Mouse (Mus musculus): Measurements from ENCODE around the gene Gucy1a1. TPM values are rescaled to one million over a fixed set of nuclear protein-coding genes. Genes with fewer than 3 reads are reported as not detected.

The Gucy1a1 gene
- polyA plus RNA-seq, 1 experiment from 2014 or later: 77.9 TPM

DNA sequence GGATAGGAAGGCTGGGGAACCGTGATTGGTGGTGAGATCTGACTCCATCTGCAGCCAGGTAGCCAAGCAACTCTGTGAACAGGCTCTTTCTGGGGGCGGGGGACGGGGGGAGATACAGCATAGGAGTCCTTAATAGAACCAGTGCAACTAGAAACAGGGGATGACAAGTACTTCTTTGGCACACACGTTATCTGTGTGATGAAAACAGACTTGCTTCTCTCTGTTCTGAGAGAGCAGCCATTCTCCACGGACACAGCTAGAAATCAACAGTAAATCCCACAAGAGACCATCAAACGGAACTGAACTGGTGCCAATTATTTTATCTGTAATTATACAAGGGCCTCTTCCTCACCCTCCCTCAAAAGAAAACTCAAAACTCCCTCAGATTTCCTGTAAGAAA lies 41.4 kb downstream of the Gucy1a1 start:
- WGBS: 59% methylated on average over 6 of the region's 6 CpGs
- Histone ChIP-seq H3K27me3 (ENCODE audit: insufficient read depth, low read length) (no peaks in the 10 kb centered on the region), H3K4me1 (ENCODE audit: insufficient read depth, low read length) (0 out of 2 replicates have a peak, but pooled peaks cover 2% of the 10 kb centered on the region), H3K36me3 (ENCODE audit: insufficient read depth, low read length) (0 out of 2 replicates have a peak, but pooled peaks cover 12% of the 10 kb centered on the region), H3K9me3 (ENCODE audit: low read length) (no peaks in the 10 kb centered on the region), H3K4me3 (ENCODE audit: low read length) (no peak overlapping the region), H3K9ac (replicated peaks; ENCODE audit: low read length) (no peak overlapping the region), H3K27ac (ENCODE audit: low read length) (no peak overlapping the region), H3K4me2 (replicated peaks; ENCODE audit: low read depth, low read length) (no peak overlapping the region)
- no peak for ATAC-seq (ENCODE audit: low FRiP score, low TSS enrichment)

DNA sequence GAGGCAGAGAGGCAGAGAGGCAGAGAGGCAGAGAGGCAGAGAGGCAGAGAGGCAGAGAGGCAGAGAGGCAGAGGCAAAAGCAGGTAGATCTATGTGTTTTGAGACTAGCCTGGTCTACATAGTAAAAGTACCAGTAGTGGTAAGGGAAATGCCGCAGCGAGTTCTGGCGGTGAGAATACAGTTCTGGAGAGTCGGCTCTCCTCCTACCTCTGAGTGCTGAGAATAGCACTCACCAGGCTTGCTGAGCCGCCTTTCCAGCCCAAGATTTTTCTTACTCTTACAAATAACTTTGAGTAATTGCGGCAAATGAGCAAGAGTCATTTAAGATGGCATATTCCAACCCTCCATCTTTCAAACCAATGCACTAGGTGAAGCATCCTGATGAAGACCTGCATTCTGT lies 46.5 kb downstream of the Gucy1a1 start:
- no peak for ATAC-seq (ENCODE audit: low FRiP score, low TSS enrichment)
- Histone ChIP-seq H3K9me3 (ENCODE audit: low read length) (no peaks in the 10 kb centered on the region), H3K4me2 (replicated peaks; ENCODE audit: low read depth, low read length) (no peak overlapping the region), H3K9ac (replicated peaks; ENCODE audit: low read length) (no peak overlapping the region), H3K27me3 (ENCODE audit: insufficient read depth, low read length) (no peaks in the 10 kb centered on the region), H3K36me3 (ENCODE audit: insufficient read depth, low read length) (0 out of 2 replicates have a peak, but pooled peaks cover 6% of the 10 kb centered on the region), H3K4me1 (ENCODE audit: insufficient read depth, low read length) (no peaks in the 10 kb centered on the region), H3K4me3 (ENCODE audit: low read length) (no peak overlapping the region), H3K27ac (ENCODE audit: low read length) (no peak overlapping the region)
- 86% methylated on average over 6 of the region's 6 CpGs for WGBS

DNA sequence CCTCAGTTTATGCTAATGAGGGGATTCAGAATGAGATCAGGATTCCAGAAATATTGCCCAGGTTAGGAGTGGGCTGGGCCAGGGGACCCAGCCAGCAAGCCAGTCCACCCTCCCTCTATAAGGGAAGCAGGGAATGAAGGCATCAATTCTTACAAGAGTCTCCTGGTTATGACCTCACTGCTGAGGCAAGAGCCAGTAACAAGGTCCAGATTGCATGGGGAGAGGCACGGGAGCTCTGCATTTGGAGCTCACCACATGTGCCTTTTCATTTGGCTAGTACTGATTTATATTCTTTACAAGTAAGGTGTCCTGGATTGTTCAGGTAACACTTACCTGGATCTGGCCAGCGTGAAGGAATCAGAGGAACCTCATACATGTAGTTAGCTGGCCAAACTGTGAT lies 48.8 kb downstream of the Gucy1a1 start:
- H3K4me2 ChIP-seq (replicated peaks; ENCODE audit: low read depth, low read length): no peak overlapping the region
- H3K36me3 ChIP-seq (ENCODE audit: insufficient read depth, low read length): 0 out of 2 replicates have a peak, but pooled peaks cover 6% of the 10 kb centered on the region
- H3K4me3 ChIP-seq (ENCODE audit: low read length): no peak overlapping the region
- H3K4me1 ChIP-seq (ENCODE audit: insufficient read depth, low read length): no peaks in the 10 kb centered on the region
- no peak overlapping the region for H3K9ac ChIP-seq (replicated peaks; ENCODE audit: low read length)
- no peak for ATAC-seq (ENCODE audit: low FRiP score, low TSS enrichment)
- H3K27me3 ChIP-seq (ENCODE audit: insufficient read depth, low read length): no peaks in the 10 kb centered on the region
- H3K27ac ChIP-seq (ENCODE audit: low read length): no peak overlapping the region
- WGBS: 87% methylated on average over 2 of the region's 2 CpGs
- H3K9me3 ChIP-seq (ENCODE audit: low read length): no peaks in the 10 kb centered on the region

DNA sequence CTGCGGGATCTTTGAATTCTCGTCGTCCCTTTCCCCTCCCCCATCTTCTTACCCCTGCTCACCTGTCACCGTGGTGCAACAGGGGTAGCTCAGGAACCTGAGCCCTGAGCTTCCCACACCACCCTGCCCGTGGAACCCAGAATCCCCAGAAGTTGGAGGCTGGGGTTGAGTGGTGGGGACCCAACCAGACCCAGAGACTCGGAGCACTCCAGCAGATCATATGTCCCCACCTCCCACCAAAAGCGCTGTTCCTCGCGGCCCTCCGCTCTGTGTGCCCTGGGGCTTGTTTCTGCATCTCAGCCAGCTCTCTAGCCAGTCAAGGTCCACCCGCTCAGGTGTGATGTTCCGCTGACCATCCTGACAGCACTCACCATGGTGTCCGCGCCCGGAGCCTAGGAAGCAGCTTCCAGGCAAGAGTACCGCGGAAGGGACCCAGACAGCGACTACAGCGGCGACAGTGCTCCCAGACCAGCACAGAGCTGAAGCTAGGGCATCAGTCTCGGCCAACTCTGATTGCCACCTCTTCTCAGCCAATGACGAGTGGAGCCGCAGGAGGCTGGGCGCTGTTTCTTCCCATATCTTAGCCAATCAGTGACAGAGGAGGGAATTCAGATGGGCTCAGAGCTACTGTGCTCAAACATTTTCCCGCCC lies 71.3 kb downstream of the Gucy1a1 start, which contains the start of gene Gucy1b1:
Gucy1b1 (minus strand) TSS at position 489 of the 651 bp plus-strand sequence.
- ATAC-seq (ENCODE audit: low FRiP score, low TSS enrichment): peak; percentile 97
- 2% methylated on average over 25 of the region's 25 CpGs for WGBS

DNA sequence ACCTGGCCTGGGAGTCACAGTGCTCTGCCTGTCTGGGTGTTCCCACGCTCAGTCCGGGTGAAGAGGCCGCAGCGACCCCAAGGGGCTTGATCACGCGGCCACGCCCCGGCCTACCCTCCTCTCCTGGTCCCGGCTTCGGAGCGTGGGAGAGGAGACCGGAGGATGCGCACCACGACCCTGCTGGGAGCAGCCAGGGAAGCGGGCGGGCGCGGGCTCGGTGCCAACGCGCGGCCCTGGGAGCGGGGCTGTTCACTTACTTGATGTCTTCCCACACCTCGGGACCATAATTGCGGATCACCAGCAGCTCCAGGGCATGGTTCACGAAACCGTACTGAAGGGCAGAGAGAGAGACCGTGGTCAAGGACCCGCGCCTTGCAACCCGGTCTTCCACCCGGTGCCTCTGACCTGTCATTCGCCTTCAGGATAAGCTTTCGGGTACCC lies 71.8 kb downstream of the Gucy1a1 start:
- under 1% methylated on average over 34 of the region's 34 CpGs for whole genome bisulfite sequencing
- peak; percentile 83 for ATAC-seq (ENCODE audit: low FRiP score, low TSS enrichment)
- Histone ChIP-seq H3K27me3 (ENCODE audit: insufficient read depth, low read length) (no peaks in the 10 kb centered on the region), H3K36me3 (ENCODE audit: insufficient read depth, low read length) (no peaks in the 10 kb centered on the region), H3K27ac (ENCODE audit: low read length) (peak overlapping the region; percentile 79), H3K4me3 (ENCODE audit: low read length) (peak overlapping the region; percentile 64), H3K9me3 (ENCODE audit: low read length) (no peaks in the 10 kb centered on the region), H3K9ac (replicated peaks; ENCODE audit: low read length) (peak overlapping the region; percentile 71), H3K4me1 (ENCODE audit: insufficient read depth, low read length) (peaks cover 3% of the 10 kb centered on the region; the same call in 1 of the 2 replicates), H3K4me2 (replicated peaks; ENCODE audit: low read depth, low read length) (peak overlapping the region; percentile 92)

More for the DNA sequence above, 71.3 kb downstream of the Gucy1a1 start, which contains the start of gene Gucy1b1:
- peak within 1 kb of the TSS; percentile 92 for H3K4me2 ChIP-seq (replicated peaks; ENCODE audit: low read depth, low read length)
- H3K27me3 ChIP-seq (ENCODE audit: insufficient read depth, low read length): no peaks in the 10 kb centered on the region
- no peaks in the 10 kb centered on the region for H3K9me3 ChIP-seq (ENCODE audit: low read length)
- peak within 1 kb of the TSS; percentile 79 for H3K27ac ChIP-seq (ENCODE audit: low read length)
- peak within 1 kb of the TSS; percentile 71 for H3K9ac ChIP-seq (replicated peaks; ENCODE audit: low read length)
- H3K36me3 ChIP-seq (ENCODE audit: insufficient read depth, low read length): no peaks in the 10 kb centered on the region
- peaks cover 3% of the 10 kb centered on the region; the same call in 1 of the 2 replicates for H3K4me1 ChIP-seq (ENCODE audit: insufficient read depth, low read length)
- H3K4me3 ChIP-seq (ENCODE audit: low read length): peak within 1 kb of the TSS; percentile 64

DNA sequence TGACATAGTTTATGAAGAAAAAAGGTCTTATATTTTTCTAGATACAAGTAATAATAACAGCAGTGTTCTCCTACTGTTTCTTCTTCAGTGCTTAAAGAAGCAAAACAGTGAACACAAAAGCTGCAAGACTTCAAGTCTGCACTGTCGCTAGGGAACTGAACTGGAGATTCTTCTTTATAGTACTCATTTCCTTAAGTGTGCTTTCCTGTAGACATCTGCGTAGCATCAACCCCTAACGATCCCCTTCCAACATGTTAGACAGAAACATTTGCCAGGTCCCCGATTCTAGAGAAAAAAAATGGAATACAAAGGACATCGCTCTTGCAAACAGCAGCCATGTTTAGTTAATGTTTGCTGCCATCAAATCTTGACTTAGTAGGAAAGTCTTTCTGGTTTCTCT lies 77.8 kb downstream of the Gucy1a1 start:
- H3K9ac ChIP-seq (replicated peaks; ENCODE audit: low read length): no peak overlapping the region
- H3K4me1 ChIP-seq (ENCODE audit: insufficient read depth, low read length): peaks cover 8% of the 10 kb centered on the region; the same call in 1 of the 2 replicates
- H3K4me2 ChIP-seq (replicated peaks; ENCODE audit: low read depth, low read length): no peak overlapping the region
- no peaks in the 10 kb centered on the region for H3K9me3 ChIP-seq (ENCODE audit: low read length)
- no peaks in the 10 kb centered on the region for H3K36me3 ChIP-seq (ENCODE audit: insufficient read depth, low read length)
- no peak for ATAC-seq (ENCODE audit: low FRiP score, low TSS enrichment)
- H3K27me3 ChIP-seq (ENCODE audit: insufficient read depth, low read length): no peaks in the 10 kb centered on the region
- H3K4me3 ChIP-seq (ENCODE audit: low read length): no peak overlapping the region
- no peak overlapping the region for H3K27ac ChIP-seq (ENCODE audit: low read length)
- 73% methylated on average over 5 of the region's 5 CpGs for WGBS

DNA sequence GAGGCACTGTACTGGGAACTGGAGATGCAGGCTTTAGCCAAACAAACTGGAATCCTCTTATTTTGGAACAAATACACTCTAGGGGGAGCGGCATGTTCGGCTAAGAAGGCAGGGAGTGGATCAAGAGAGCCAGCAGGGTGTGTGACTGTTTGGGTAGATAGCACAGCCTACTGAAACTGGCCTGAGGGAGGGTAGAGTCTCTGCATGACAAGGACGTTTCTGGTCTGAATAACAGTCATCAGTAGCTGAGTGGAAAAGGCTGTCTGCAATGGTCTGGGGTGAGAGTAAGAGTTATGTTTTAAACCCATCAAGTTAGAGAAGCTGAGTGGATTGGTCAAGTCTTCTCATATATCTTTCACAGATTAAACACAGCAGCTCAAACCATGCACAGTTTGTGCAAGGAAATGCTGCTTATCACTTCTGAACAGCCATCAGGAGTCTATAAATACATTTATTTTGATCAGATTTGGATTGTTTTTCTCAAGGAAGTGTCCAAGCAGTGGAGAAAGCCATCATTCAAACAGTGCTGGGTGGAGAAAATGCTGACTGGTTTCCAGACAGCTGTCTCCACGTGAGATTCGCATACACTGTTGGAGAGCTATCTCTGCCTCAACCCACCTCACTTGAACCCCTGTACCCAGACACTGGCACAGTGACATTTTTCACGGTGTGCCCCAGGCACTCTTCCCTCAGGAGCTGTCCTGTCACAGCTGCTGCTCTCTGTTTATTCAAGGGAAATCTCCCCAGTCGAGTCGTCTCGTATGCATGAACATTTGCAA lies 84.0 kb downstream of the Gucy1a1 start:
- Histone ChIP-seq H3K4me3 (ENCODE audit: low read length) (no peak overlapping the region), H3K36me3 (ENCODE audit: insufficient read depth, low read length) (no peaks in the 10 kb centered on the region), H3K9ac (replicated peaks; ENCODE audit: low read length) (no peak overlapping the region), H3K27me3 (ENCODE audit: insufficient read depth, low read length) (no peaks in the 10 kb centered on the region), H3K4me1 (ENCODE audit: insufficient read depth, low read length) (peaks cover 17% of the 10 kb centered on the region), H3K9me3 (ENCODE audit: low read length) (no peaks in the 10 kb centered on the region), H3K27ac (ENCODE audit: low read length) (peak overlapping the region; percentile 78), H3K4me2 (replicated peaks; ENCODE audit: low read depth, low read length) (no peak overlapping the region)
- peak; percentile 75 for ATAC-seq (ENCODE audit: low FRiP score, low TSS enrichment)
- 23% methylated on average over 9 of the region's 9 CpGs for WGBS

DNA sequence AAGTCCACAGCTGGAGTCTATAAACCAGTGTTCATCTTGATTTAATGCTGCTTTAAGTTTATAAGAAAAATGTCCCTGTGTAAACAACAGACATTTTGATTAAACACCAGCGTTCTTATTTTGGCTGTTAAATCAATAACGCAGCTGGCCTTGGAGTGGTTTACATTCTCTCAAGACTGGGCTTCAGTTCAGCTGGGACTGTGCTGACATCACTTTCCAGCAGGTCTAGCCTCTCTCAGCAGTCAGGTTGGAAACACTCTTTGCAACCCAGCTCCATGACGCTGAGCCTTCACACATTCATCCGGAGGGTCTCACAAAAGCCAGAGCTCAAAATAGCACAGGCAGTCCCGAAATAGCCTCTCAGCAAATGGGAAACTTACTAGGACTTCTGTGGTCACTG lies 88.4 kb downstream of the Gucy1a1 start:
- ATAC-seq (ENCODE audit: low FRiP score, low TSS enrichment): peak; percentile 83; the same call in 1 of the 2 replicates

DNA sequence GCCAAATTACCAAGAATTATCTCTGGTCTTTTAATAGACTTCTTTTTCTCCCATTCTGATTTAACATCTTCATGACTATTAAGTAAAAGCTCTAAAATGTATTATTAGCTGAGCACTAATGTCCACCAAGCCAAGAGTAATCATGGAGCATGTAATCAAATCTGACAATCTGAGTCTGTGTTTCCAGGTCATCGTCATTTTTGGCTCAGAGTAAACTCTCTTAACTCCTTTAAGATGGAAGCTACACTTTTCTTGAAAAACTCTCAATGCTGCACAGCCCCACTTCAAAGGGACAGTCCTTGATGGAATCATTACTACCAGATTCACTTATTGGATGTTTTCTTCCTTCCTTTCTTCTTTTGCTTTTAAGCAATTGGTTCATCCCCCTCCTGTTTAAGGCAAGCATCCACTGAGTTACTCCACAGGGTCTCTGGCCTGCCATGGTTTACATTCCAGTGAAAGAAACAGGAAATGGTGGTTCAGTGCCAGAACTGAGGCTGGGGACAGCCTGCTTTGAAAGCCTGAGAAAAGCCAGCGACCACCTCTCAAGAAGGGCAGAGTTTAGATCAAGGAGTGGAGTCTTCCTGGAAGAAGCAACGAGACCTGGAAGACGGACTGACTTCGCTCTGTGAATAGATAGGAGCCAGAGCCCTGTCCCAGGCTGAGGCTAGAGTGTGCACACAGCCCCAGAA lies 91.2 kb downstream of the Gucy1a1 start:
- H3K36me3 ChIP-seq (ENCODE audit: insufficient read depth, low read length): no peaks in the 10 kb centered on the region
- ATAC-seq (ENCODE audit: low FRiP score, low TSS enrichment): no peak
- no peaks in the 10 kb centered on the region for H3K27me3 ChIP-seq (ENCODE audit: insufficient read depth, low read length)
- WGBS: 52% methylated on average over 5 of the region's 5 CpGs
- no peak overlapping the region for H3K4me2 ChIP-seq (replicated peaks; ENCODE audit: low read depth, low read length)
- 0 out of 2 replicates have a peak overlapping the region, but pooled peaks have one; percentile 15 for H3K27ac ChIP-seq (ENCODE audit: low read length)
- H3K4me3 ChIP-seq (ENCODE audit: low read length): no peak overlapping the region
- H3K4me1 ChIP-seq (ENCODE audit: insufficient read depth, low read length): peaks cover 8% of the 10 kb centered on the region; the same call in 1 of the 2 replicates
- H3K9ac ChIP-seq (replicated peaks; ENCODE audit: low read length): no peak overlapping the region
- no peaks in the 10 kb centered on the region for H3K9me3 ChIP-seq (ENCODE audit: low read length)

More for the DNA sequence above, 88.4 kb downstream of the Gucy1a1 start:
- Histone ChIP-seq H3K4me2 (replicated peaks; ENCODE audit: low read depth, low read length) (no peak overlapping the region), H3K27ac (ENCODE audit: low read length) (no peak overlapping the region), H3K9ac (replicated peaks; ENCODE audit: low read length) (no peak overlapping the region), H3K4me3 (ENCODE audit: low read length) (no peak overlapping the region), H3K9me3 (ENCODE audit: low read length) (no peaks in the 10 kb centered on the region), H3K27me3 (ENCODE audit: insufficient read depth, low read length) (no peaks in the 10 kb centered on the region), H3K36me3 (ENCODE audit: insufficient read depth, low read length) (no peaks in the 10 kb centered on the region), H3K4me1 (ENCODE audit: insufficient read depth, low read length) (peaks cover 13% of the 10 kb centered on the region)
- 48% methylated on average over 5 of the region's 5 CpGs for WGBS
